Mouse (Mus musculus) urinary bladder, adult 18-20 months (tissue): ENCODE measurements around the gene Hnf1b.

ENCODE experiments used
- DNase-seq, 2 experiments: peaks; one replicate each; pipeline ENCODE4 v3.0.0; 2022; ENCODE audit warnings: low spot score in 2 of 2, mixed read lengths in 2 of 2

The Hnf1b gene

DNA sequence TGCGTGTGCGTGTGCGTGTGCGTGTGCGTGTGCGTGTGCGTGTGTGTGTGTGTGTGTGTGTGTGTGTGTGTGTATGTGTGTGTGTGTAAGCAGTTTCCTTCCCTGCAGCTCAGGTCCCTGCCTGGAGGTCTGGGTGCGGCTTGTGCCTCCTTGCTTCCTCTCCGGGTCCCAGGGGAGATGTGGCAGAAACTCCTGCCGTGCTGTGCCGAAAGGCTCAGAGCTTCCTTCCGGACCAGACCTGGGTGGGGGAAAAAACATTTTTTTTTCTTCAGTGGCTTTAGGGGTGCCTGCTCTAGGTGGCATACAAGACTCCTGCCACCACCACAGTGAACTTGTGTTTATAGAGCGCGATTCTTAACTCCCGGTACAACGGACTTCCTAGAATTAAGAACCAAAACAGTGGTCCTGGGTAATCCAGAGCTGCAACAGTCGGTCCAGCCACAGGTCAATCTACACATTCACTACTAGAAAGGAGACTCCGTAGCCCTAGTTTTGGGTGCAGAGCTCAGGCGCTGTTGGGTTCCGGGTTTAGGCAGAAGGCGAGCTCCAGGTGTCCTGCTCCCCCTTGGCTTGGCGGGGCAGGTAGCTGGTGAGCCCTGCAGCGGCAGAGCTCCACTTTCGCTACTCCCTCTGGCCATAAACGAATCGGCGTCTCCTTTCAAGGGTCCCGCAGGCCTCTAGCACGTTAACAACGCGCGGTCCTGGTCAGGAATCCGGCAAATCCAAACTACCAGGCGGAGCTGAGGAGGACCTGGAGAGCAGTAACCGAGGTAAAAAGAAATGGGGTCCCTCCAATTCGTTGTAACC, at the start of gene Hnf1b:
Hnf1b (plus strand) TSS at position 535 of the 807 bp plus-strand sequence.
- DNase-seq: peak; percentile 3 to 58

DNA sequence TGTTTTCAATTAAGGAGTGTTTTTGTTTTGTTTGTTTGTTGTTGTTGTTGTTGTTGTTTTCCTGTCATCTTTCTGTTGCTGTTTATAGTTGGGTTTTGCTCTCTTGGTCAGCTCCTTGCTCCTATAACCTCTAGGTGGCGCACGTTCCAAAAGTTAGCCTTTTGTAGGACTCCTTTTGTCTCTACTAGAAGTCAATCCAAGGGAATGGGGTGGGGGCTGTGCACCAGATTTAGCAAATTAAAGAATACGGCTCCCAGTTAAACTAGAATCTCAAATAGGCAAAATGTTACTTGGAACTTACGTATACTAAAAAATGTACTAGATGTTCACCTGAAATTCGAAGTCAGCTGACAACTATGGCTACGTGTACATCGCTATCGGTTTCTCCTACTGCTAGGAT, 47.7 kb upstream of the Hnf1b start:
- no peak for DNase-seq

DNA sequence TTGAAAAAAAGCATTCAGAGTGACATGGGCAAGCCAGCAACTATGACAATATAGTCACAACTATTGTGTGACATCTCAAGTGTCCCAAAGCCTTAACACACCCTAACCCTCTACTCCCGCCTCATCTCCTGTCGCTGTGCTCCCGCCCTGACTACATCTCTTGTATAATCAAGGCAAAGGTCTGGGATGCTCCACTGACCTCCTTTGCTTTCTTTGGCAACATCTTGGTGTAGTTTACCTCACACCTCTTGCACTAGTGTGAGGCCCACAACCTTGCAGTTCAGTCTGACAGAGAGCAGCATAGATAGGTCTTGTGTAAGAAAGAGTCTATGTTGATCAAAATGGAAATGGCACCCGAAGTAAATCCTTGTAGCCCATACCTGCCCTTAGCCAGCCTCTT, 47.3 kb upstream of the Hnf1b start:
- no peak for DNase-seq

DNA sequence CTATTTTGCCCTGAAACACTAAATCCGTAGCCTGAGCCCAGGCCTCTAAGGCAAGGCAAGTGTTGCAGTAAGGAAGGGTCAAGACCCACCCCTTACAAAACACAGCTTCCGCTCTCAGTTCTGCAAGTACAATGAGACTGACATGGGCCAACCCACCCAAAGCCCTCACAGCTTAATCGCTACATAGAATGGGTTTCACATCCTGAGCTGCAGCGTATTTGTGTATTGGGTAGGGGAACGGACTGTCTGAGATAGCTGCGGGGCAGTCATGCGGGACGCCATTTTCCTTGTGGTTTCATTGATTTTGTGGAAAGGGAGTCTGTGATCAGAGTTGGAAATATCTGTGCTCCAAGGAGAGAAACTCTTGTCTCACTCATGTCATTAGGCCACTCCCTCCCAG, 39.4 kb upstream of the Hnf1b start:
- DNase-seq: no peak

DNA sequence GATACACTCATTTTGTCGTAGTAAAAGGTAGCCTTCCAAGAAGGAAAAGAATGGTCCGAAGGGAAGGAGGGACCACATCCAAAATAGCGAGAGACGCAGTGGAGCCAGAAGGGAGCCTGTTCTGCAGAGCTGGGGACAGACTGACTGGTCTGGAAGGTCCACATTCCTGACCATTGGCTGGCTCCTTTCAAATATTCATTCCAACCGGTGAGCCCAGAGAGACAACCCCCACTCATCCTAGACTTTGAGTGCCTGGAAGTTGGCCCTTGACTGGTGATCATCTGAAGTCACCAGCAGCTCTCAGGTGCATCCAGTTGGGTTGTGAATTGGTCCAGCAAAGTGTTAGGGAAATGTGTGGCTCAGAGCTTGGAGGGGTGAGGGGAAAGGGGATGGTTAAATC, 34.7 kb upstream of the Hnf1b start:
- DNase-seq: peak in 1 of 2 experiments; percentile 15

DNA sequence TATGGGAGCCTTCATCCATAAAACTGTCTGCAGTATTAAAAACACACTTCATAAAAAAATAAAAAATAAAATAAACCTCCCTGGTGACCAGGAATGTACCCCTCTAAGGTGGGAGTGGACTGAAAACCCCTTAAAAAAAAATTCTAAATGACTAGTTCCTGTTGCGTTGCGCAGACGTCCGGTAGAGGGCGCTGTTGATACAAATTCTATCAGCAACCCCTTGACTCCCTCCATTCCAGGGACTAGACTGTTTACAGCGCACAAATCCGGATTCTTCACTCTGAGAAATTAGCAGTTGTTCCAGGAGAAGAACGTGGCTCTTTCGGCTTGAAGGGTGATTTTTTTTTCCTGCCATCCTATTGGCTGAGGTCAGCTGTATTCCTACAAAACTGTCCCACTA, 34.2 kb upstream of the Hnf1b start:
- peak; percentile 23 to 38 for DNase-seq

DNA sequence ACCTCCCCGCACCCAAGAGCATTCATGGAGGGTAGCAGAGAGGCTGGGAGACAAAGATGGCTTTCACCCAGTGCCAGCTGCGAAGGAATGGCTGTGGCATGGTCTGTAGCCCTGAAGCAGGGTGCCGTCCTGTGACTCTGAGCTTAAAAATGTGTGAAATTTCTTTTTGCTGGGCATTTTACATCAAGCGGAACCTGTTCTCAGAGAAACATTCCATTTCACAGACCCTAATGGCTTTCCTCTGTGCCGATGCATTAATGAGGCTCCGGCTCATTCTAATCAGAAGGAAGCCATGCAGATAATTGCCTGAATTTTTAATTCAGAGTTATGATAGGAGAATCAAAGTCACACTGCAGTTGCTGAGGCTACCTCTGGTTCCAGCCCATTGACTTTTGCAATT, 32.8 kb upstream of the Hnf1b start:
- DNase-seq: no peak

DNA sequence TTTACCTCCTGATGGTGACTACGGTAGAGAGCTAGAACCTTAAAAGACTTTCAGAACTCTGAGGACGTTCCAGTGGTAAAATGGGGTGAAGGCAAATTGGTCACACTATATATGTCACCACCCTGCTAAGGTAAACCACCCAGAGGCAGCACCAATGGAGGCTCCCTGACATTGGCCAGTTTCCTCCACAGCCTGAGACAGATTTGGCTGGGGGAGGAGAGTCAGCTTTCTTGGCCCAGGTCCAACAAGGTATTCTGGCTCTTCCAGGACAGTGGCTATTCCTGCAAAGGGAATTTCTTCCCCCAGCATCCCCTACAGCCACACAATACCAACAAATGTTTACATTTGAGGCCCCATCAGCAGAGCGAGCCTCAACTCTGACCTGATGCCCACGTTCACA, 31.9 kb upstream of the Hnf1b start:
- no peak for DNase-seq

DNA sequence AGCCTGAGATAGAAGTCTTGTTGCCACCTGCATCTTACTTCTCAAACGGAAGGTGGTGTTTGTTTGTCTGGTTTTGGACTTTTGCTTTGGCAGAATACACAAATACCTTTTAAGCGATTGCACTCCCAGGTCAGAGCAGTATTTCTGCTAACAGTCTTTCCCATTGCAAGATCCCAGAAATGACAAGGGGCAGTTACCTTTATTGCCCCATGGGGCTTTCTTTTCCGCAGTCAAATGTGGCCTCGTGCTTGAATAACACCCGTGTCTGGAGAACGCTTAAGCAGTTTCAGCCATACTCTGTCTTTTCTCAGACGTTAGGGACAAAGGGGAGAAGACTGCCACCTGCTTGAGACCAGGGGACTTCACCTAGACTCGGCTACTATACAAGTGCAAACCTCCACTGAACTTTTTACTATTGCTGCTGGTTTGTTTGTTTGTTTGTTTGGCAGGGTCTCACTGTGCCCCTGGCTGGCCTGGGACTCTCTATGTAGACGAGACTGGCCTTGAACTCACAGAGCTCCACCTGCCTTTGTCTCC, 31.2 kb upstream of the Hnf1b start:
- DNase-seq: no peak

DNA sequence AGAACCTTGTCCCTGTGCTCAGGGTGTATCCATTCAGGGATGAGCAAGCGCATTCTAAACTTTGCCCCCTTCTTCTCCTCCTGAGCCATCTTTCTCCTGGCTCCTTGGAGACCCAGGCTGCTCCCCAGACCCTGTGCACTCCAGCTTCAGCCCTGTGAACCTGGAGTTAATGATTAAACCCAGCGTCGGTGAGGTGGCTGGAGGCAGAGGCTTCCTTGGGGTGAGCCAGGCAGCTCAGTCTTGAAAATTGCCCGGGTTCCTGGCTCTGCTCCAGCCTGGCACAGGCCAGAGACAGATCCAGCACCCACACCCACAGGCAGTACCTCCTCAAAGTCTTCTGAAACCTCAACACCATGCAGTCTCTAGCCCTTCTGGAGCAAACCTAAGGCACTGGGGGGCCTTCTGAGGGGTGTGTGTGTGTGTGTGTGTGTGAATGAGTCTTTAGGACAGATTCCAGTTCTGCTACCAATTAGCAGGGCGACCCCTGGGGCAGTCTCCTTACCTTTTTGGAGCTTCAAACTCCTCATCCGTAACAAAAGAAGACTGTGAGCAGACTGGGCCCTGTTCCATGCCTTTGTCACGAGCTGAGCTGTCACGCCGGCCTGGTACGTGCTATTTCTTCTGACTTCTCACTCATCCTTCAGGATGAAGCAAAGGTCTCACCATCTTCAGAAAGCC, 29.9 kb upstream of the Hnf1b start:
- DNase-seq: no peak

DNA sequence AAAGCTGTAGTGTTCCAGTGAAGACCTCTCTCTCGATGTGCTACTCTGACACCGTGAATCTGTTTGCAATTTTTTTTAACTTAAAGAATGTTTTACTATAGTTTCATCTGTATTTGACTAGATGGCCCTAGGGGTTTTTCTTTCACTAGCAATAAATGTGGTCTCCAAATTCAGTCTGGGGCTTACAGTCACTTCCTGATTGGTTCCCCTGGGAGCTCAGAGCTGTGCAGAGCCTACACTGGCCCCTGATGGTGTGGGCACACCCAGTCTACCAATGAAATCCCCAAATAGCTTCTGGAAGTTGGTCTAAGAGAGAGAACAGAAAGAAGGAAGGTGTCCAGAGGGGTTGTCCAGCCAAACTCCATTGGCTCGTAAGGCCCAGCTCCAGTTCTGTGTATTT, 23.7 kb upstream of the Hnf1b start:
- DNase-seq: no peak

DNA sequence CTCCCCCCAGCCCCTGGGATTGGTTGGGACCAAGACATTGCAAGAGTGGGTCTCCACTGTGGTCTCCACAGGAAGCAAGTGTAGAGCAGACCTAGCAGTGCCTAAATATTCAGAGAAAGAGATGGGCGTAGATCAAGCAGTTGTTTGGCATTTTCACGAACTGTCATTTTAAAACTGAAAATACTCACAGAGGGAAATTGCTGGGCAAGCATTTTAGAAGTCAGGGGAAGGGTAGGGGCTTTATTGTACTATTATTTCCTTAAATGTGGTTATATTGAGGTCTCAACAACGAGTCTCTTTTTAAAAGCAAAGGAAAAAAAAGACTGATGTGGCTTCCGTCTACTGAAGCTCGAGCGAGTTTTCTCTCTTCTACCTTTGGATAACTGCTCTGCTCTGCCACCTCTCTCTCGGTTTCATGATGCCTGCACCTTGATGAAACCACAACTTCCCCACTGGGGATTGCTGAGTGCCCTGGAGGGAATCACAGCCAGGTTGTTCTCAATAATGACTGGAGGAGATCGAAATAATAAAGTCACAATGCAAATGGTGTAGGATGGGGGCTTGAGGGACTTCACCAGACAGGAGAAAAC, 21.2 kb upstream of the Hnf1b start:
- no peak for DNase-seq

DNA sequence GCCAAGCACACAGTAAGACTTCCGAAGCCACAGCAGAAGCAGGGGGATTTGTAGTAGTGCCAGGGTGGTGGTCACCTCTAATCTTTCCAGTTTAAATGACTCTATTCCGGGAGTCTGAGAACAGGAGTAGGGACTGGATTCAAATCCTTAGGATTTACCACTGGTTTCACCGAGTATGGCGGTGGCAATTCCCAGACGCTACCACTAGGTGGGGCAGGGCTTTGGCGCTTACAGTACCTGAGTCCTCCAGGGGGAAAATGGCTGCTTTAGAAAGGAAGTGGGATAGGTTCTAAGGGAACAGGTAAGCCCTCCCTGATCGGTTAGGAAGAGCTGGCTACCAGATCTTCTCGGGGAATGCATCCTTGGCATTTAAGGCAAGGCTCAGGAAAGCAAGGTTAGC, 17.5 kb upstream of the Hnf1b start:
- no peak for DNase-seq

DNA sequence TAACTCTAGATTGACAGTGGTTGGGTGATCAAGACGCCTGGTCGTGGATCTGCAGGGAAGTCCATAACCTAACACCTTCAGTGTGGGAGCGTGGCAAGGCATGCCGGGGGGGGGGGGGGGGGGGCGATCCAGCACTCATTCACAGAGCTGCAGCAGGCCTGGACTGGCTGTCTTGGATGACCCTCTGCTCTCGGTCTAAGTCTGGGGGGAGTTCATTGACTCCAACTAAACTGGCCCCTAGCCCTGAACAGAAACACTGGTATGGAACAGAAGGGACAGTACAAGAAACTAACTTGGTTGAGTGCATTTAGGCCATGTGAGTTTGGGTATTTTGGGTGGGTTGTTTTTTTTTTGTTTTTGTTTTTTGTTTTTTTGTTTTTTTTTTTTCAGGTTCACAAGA, 16.3 kb upstream of the Hnf1b start:
- DNase-seq: no peak

DNA sequence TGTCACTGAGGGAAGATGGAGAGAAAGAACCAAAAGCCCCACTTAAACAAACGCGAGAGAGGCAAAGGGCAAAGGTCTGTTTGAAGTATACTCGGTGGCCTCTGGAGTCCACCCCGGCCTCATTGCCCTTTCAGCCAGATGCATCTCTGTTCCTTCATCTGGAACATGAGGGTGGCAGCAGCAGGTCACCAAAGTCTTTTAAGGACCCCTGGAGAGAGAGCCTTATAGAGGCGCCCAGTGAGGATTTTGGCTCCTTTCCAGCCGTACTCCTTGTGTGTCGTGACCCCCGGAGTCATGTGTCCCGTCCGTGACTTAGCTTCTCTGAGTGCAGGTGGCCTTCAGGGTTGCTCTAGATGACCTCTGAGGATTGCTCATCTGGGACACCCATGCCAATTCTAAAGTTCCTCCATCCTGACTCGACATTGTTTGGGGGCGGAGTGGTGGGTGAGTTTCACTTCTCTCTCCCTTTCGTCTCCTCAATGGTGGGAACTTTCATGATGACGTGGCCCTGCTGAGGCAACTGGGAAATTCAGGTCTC, 15.8 kb upstream of the Hnf1b start:
- no peak for DNase-seq

DNA sequence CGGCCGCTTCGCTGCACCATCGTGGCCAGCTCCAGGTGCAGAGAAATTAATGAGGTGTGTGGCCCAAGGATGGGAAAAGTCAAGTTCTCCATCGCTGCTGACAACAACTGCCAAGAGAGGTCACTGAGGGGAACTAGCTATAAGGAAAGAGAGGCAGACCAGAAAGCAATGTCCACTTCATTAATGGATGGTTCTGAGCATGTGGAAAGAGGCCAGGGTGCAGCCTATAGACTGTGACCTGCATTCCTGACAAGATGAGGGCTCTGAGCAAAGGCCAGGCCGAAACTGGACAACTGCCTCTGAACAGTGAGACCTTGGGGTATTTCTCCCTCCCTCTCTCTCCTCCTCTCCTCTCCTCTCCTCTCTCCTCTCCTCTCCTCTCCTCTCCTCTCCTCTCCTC, 10.4 kb upstream of the Hnf1b start:
- DNase-seq: no peak

DNA sequence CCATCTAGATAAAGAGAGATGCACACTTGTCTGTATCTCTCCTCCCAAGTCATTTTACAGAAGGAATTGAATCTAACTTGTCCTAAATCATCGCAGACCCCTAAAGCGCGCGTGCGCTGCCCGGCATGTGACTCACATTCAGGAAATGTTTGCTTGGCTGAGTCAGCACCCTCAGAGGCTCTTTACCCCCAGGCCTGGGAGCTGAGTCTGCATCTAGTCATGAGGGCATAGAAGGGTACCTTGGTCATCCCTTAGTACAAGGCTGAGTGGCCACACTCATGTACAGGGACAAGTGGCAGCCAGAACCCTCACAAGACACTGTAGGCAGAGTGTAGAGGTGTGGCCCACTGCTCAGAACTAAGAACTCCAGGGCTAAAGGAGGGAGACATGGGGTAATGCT, 6.3 kb upstream of the Hnf1b start:
- peak; percentile 34 to 39 for DNase-seq

DNA sequence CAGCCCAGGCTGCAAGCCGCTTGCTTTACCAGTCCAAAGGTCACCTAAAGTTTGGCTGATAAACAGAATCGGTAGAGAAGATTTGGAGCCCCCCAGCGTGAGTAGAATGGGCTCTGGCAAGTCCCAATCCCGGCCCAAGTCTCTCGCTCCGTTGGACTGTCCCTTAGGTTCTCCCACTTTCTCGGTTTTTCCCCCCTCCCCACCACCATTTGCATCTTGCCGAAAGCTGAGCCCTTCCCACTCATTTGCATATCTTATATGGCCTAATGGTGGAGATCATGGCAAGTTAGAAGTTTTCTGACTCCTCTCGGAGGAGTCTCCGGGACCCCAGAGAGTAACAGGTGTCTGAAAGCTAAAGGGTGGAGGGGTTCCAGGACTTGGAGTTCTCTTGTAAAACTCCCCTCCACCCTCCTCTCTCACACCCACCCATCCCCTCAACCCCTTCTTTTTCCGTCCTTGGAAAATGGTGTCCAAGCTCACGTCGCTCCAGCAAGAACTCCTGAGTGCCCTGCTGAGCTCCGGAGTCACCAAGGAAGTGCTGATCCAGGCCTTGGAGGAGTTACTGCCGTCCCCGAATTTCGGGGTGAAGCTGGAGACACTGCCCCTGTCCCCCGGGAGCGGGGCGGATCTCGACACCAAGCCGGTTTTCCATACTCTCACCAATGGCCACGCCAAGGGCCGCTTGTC, 866 bp downstream of the Hnf1b start:
- DNase-seq: peak; percentile 44 to 49

DNA sequence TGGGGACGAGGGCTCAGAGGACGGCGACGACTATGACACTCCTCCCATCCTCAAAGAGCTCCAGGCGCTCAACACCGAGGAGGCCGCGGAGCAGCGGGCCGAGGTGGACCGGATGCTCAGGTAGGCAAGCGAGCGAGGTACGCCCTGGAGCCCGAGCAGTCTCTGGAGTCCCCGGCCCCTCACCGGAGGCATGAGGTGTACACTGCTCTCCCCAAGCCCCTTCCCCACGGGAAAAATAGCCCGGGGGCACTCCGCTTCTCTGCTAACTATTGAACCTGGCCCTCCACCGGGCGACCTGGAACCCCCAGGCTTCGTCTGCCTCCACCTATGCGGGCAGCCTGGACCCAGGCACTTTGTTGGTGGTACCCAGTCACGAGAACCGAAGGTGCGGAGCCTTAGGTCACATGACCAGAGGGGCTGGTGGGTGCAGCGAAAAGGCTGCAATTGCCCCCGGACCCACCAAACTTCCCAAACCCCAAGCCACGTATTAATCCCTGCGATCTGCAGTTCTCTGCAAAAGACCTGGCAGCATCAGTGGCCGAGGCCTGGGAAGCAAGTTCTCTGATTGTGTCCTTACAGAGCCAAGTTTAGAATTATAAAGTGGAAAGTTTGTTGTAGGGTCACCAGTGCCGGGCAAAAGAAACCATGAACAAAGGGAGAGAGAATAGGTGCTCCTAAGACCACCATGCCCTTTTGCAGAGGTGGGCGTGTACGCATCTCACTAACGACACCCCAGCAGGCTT, 1.6 kb downstream of the Hnf1b start:
- peak in 1 of 2 experiments; percentile 68 for DNase-seq

DNA sequence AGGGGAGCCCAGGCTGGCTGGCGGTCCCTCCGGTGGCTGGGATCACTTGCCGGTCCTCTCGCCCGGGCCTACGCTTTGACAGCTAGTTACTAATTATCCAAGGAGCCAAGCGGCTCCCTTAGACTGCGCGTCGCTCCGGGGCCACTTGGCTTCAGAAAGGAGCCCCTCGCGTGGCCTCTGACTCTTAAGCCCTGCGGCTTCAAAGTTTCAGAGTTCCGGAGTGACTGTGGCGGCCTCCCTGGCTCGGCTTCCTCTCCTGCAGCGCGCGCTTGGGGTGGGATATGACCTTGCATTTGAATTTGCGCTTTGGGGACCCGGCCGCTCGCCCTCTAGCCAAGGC, 2.1 kb downstream of the Hnf1b start:
- peak; percentile 6 to 50 for DNase-seq

DNA sequence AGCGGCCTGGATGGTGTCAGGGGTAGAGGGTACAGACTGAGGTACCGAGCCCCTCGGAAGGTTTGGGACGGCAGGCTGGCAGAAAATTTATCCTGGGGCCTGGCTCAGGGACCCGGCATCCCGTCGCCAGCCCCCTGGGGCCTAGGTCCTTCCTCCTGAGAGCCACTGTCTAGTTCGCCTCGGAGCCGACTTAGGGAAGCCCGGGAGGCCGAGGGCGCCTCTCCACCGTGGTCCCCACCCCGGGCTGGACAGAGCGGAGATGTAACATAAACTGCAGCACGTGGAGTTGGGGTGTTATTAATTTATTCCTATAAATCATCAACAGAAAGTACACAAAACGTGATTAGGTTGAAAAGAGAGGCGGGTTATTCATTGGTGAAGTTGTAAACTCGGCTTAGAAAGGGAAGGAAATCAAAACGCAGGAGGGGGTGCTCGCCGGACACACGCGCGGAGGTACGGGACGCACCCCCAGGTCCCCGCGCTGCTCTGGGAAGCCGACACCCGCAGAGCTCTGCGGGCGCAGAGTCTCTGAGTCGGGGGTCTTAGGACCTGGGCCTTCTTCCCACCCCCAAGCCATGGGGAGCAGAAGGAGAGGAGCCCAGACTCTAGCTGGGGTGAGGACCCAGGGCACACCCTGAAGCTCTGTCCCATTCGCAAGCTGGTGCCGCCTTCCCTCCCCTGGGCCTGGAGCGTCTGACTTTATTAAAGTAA, 2.8 kb downstream of the Hnf1b start:
- peak in 1 of 2 experiments; percentile 54 for DNase-seq
